Mouse (Mus musculus) lung, embryonic 14.5 days (tissue): Measurements from ENCODE around the gene 9330182O14Rik. TPM values are rescaled to one million over a fixed set of nuclear protein-coding genes. Genes with fewer than 3 reads are reported as not detected.
A peak's percentile ranks its signal among the peaks of the same experiment; 100 is the strongest.

Experiments used
- ATAC-seq: fragments of 200-750 bp; cut with Nextera tagmentation; 2 replicates; pipeline ENCODE4 v1.8.0; 2017; ENCODE audit warnings: mild to moderate bottlenecking, moderate TSS enrichment, moderate library complexity; ENCODE audit not compliant: insufficient read depth
- DNase-seq: peaks from one replicate; pipeline ENCODE4 v3.0.0-alpha.2; 2015
- H3K27ac ChIP-seq: fragments of 300-500 bp; sonication (generic); 2 replicates; pipeline ENCODE4 v1.5.1; 2014; ENCODE audit warnings: low read depth, mild to moderate bottlenecking, moderate library complexity
- H3K27me3 ChIP-seq: fragments of 300-500 bp; sonication (generic); 2 replicates; pipeline ENCODE4 v1.6.1; 2014; ENCODE audit warnings: low read length, control low read depth; ENCODE audit not compliant: insufficient read depth
- H3K36me3 ChIP-seq: fragments of 300-500 bp; sonication (generic); 2 replicates; pipeline ENCODE4 v1.6.1; 2014; ENCODE audit warnings: control low read depth; ENCODE audit not compliant: insufficient read depth
- H3K4me1 ChIP-seq: fragments of 300-500 bp; sonication (generic); 2 replicates; pipeline ENCODE4 v1.6.1; 2014; ENCODE audit warnings: antibody characterized with exemption, control low read depth; ENCODE audit not compliant: insufficient read depth
- H3K4me2 ChIP-seq: fragments of 300-500 bp; sonication (generic); 2 replicates; pipeline ENCODE4 v1.6.1; 2014; ENCODE audit warnings: mild to moderate bottlenecking
- H3K4me3 ChIP-seq: fragments of 300-500 bp; sonication (generic); 2 replicates; pipeline ENCODE4 v1.5.1; 2014; ENCODE audit warnings: low read depth, low read length
- H3K9ac ChIP-seq: fragments of 300-500 bp; sonication (generic); 2 replicates; pipeline ENCODE4 v1.6.1; 2014
- H3K9me3 ChIP-seq: fragments of 300-500 bp; sonication (generic); 2 replicates; pipeline ENCODE4 v1.6.1; 2016; ENCODE audit warnings: low read depth, low read length, control low read depth
- CTCF ChIP-seq: IDR thresholded peaks from 2 replicates; pipeline ENCODE4 v1.5.1; 2016; ENCODE audit warnings: antibody characterized with exemption, low read depth
- WGBS: fragments of 180-500 bp; shearing (Covaris S2); extraction: QIAGEN DNeasy Blood & Tissue Kit; methylation state at CpG from one replicate; pipeline ENCODE4 v1.1.7; 2014; 5-methylcytosine and 5-hydroxymethylcytosine counted together
- microRNA-seq: library from miRNA; unstranded; fragments of <30 nt; microRNA quantifications from one replicate; pipeline ENCODE4, GENCODE M21; 2016; ENCODE audit warnings: borderline number of aligned reads
- polyA plus RNA-seq: library from polyadenylated mRNA; unstranded; fragments of >200 nt; fragmentation: Nextera tagmentation; extraction: Ambion mirVana; gene quantifications from 2 replicates; pipeline ENCODE4 v1.2.1, GENCODE M21; 2014

Gene 9330182O14Rik
- polyA plus RNA-seq, 1 experiment from 2014 or later = not detected

DNA sequence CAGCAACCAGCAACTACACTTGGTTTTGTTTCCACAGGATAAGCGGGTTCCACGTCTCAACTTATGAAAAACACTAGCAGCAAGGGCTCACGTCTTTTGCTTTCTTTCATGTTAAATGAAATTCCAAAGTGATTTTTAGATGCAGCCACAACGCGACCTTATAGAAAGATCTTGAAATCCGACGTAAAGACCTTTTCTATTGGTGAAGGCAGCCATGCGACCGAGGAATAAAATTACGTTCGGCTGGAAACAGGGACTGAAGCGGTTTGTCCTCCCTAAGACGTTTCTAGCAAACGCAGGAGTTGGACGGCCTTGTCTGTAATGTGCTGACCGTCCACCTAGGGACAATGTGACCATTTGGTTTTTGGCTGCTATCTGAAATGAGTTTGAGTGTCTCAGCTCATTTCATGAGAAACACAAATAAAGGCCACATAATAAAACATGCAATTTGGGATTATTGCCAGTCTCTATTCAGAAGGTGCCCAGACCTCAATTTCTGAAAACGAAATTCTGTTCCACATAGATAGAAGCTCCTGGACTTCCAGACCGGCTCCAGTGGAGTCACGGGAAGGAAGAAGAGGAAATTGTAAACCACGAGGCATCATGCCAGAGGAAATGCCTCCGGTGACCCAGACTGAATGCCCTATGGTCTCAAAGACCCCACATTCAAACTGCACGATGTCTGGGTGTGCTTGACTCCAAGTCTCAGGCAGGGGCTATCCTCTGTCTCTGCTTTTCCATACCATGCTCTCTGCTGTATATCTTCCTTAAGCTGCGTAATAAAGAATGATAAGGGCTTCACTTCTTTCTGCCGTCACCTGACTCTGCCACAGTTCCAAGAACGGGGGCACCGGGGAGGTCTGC is 33.3 kb downstream of the 9330182O14Rik start:
- 36% methylated on average over 26 of the region's 26 CpGs for WGBS
- Histone ChIP-seq H3K4me3 (peak overlapping the region; percentile 11), H3K4me2 (peak overlapping the region; percentile 56), H3K9ac (peak overlapping the region; percentile 29), H3K27me3 (no peaks in the 10 kb centered on the region), H3K4me1 (peaks cover 10% of the 10 kb centered on the region; the same call in 1 of the 2 replicates), H3K36me3 (no peaks in the 10 kb centered on the region), H3K27ac (peak overlapping the region; percentile 87), H3K9me3 (no peaks in the 10 kb centered on the region)
- ATAC-seq (no peak), DNase-seq (peak; percentile 63)
- no peak for TF ChIP-seq CTCF

DNA sequence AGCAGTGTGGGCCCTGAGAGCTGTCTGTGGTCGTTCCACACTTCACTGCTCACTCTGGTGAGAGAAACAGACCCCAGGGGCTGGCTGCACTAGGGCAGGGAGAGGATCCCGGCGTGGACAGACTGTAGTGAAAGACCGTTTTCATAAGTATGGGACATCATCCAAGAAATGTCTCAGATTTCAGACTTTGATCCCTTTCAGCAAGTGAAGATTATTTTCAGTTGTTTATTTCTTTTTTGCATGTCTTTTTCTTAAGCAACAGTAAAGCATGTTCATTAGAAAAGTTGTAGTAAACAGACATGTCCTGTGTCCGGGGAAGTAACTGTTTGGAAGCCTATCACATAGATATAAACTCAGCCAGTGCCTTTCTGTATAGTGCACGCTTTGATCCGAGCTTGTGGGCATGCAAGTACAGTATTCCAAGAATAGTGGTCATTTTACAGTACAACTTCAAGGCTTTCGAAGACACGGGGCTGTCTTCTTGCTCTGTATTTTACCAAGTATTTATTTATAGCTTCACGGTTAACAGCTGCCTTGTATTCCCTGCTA is 34.0 kb downstream of the 9330182O14Rik start:
- H3K9me3 ChIP-seq = no peaks in the 10 kb centered on the region
- peak overlapping the region; percentile 11 for H3K4me3 ChIP-seq
- H3K4me1 ChIP-seq = peaks cover 10% of the 10 kb centered on the region; the same call in 1 of the 2 replicates
- H3K36me3 ChIP-seq = no peaks in the 10 kb centered on the region
- H3K27ac ChIP-seq = peak overlapping the region; percentile 87
- 21% methylated on average over 10 of the region's 10 CpGs for WGBS
- DNase-seq = peak; percentile 86
- ATAC-seq = peak; percentile 90
- no peaks in the 10 kb centered on the region for H3K27me3 ChIP-seq
- no peak for TF ChIP-seq CTCF
- H3K4me2 ChIP-seq = peak overlapping the region; percentile 56
- H3K9ac ChIP-seq = peak overlapping the region; percentile 29

GRCm38 (mm10) chr15:40169061-40169460 is 34.9 kb downstream of the 9330182O14Rik start:
- peaks cover 10% of the 10 kb centered on the region; the same call in 1 of the 2 replicates for H3K4me1 ChIP-seq
- no peak overlapping the region for H3K4me3 ChIP-seq
- TF ChIP-seq CTCF = no peak
- H3K9ac ChIP-seq = no peak overlapping the region
- no peaks in the 10 kb centered on the region for H3K36me3 ChIP-seq
- H3K27ac ChIP-seq = no peak overlapping the region
- no peaks in the 10 kb centered on the region for H3K27me3 ChIP-seq
- peak; percentile 15 for DNase-seq
- H3K9me3 ChIP-seq = no peaks in the 10 kb centered on the region
- peak overlapping the region; percentile 56; the same call in 1 of the 2 replicates for H3K4me2 ChIP-seq
- WGBS = 67% methylated on average over 5 of the region's 5 CpGs
- no peak for ATAC-seq

DNA sequence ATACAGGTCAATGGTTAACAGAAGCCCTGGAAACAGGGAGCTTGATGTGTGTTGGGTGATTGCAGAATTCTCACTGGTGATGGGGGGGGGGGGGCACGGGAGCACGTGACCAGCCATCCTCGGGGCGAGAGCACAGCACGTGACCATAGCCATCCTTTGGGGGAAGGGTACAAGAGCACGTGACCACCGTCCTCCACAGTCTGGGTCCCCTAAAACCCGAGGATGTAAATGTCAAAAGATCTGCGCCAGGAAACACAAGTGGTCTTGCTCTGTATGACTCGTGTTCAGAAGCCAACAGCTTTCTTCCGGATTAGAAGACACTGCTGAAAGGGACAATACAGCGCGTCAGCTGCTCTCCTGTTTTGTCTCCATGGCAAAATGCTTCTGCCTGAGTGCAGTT is 35.5 kb downstream of the 9330182O14Rik start:
- WGBS = 57% methylated on average over 13 of the region's 13 CpGs
- Histone ChIP-seq H3K4me1 (peaks cover 10% of the 10 kb centered on the region; the same call in 1 of the 2 replicates), H3K27ac (no peak overlapping the region), H3K27me3 (no peaks in the 10 kb centered on the region), H3K4me2 (no peak overlapping the region), H3K4me3 (no peak overlapping the region), H3K9ac (no peak overlapping the region), H3K9me3 (no peaks in the 10 kb centered on the region), H3K36me3 (no peaks in the 10 kb centered on the region)
- ATAC-seq (no peak), DNase-seq (peak; percentile 44)
- TF ChIP-seq CTCF = no peak

DNA sequence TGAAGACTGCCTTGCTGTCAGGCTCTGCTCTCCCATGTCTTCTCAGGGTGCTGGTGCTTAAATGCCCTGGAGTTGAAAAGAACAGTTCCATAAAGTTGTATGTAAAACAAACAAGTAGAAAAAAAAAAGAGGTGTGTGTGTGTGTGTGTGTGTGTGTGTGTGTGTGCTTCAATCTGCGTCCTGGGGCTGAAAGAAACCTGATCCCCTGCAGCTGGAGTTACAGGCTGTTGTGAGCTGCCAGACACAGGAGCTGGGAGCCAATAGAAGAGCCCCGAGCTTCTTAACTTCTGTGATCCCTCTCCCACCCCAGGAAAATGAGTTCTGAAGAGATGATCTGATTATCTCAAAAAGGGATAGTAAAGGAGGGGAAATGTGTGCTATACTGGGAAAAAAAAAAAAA is 45.3 kb downstream of the 9330182O14Rik start:
- H3K4me1 ChIP-seq = 0 out of 2 replicates have a peak, but pooled peaks cover 3% of the 10 kb centered on the region
- no peak overlapping the region for H3K27ac ChIP-seq
- no peak overlapping the region for H3K4me3 ChIP-seq
- ATAC-seq (no peak), DNase-seq (peak; percentile 50)
- 2% methylated on average over 2 of the region's 2 CpGs for WGBS
- H3K27me3 ChIP-seq = no peaks in the 10 kb centered on the region
- H3K4me2 ChIP-seq = no peak overlapping the region
- H3K9me3 ChIP-seq = no peaks in the 10 kb centered on the region
- no peak overlapping the region for H3K9ac ChIP-seq
- TF ChIP-seq CTCF = no peak
- H3K36me3 ChIP-seq = no peaks in the 10 kb centered on the region

GRCm38 (mm10) chr15:40187017-40187416 is 52.9 kb downstream of the 9330182O14Rik start:
- Histone ChIP-seq H3K4me3 (no peak overlapping the region), H3K9ac (no peak overlapping the region), H3K27me3 (no peaks in the 10 kb centered on the region), H3K9me3 (no peaks in the 10 kb centered on the region), H3K4me2 (no peak overlapping the region), H3K27ac (no peak overlapping the region), H3K36me3 (no peaks in the 10 kb centered on the region), H3K4me1 (no peaks in the 10 kb centered on the region)
- DNase-seq (peak; percentile 15), ATAC-seq (no peak)
- 21% methylated on average over 6 of the region's 6 CpGs for WGBS
- no peak for TF ChIP-seq CTCF

Small RNAs within 50 kb of the gene (microRNA-seq; reads per million reads assigned to microRNA genes)
- gene Gm25958 = not detected
